Mouse (Mus musculus): ENCODE measurements around the gene Il6. TPM values are rescaled to one million over a fixed set of nuclear protein-coding genes. Genes with fewer than 3 reads are reported as not detected.
"Not testable (repeated sequence)": the region's sequence is repeated elsewhere in the genome, so short reads cannot be mapped to it uniquely, and the experiment has no call there.

Il6 gene
- 0.20 and 0.24 TPM in 2 replicates for polyA plus RNA-seq (2015; fragmentation: Nextera tagmentation; extraction: Ambion mirVana)

- H3K4me2 ChIP-seq: peak within 1 kb of the TSS; percentile 18; the same call in 1 of the 2 replicates
Observed at GRCm38 (mm10) chr5:30012726-30013503, at the start of gene Il6. Gene Il6, plus strand, starts transcription at chr5:30013114.

GRCm38 (mm10) chr5:29963488-29963887 is 49.4 kb upstream of the Il6 start:
- H3K36me3 ChIP-seq: no peaks in the 10 kb centered on the region
- no peak overlapping the region for H3K4me2 ChIP-seq
- ATAC-seq (ENCODE audit: borderline replicate concordance, extremely low read depth, low FRiP score, low TSS enrichment): no peak
- no peak overlapping the region for H3K27ac ChIP-seq
- H3K9me3 ChIP-seq: no peaks in the 10 kb centered on the region
- no peak overlapping the region for H3K9ac ChIP-seq
- H3K4me3 ChIP-seq: no peak overlapping the region
- 58% methylated on average over 1 of the region's 1 CpGs for WGBS
- no peaks in the 10 kb centered on the region for H3K27me3 ChIP-seq
- H3K4me1 ChIP-seq: no peaks in the 10 kb centered on the region

More at GRCm38 (mm10) chr5:30012726-30013503, at the start of gene Il6:
- Histone ChIP-seq H3K9me3 (no peaks in the 10 kb centered on the region), H3K4me1 (0 out of 2 replicates have a peak, but pooled peaks cover 4% of the 10 kb centered on the region), H3K36me3 (no peaks in the 10 kb centered on the region), H3K27me3 (no peaks in the 10 kb centered on the region), H3K4me3 (no peak within 1 kb of the TSS), H3K27ac (no peak within 1 kb of the TSS), H3K9ac (no peak within 1 kb of the TSS)
- peak; percentile 92 for ATAC-seq (ENCODE audit: borderline replicate concordance, extremely low read depth, low FRiP score, low TSS enrichment)
- 46% methylated on average over 16 of the region's 16 CpGs for WGBS

GRCm38 (mm10) chr5:29970212-29970611 is 42.7 kb upstream of the Il6 start:
- Histone ChIP-seq H3K4me1 (no peaks in the 10 kb centered on the region), H3K27me3 (no peaks in the 10 kb centered on the region), H3K4me2 (no peak overlapping the region), H3K9ac (no peak overlapping the region), H3K36me3 (no peaks in the 10 kb centered on the region), H3K9me3 (no peaks in the 10 kb centered on the region), H3K4me3 (no peak overlapping the region), H3K27ac (no peak overlapping the region)
- ATAC-seq (ENCODE audit: borderline replicate concordance, extremely low read depth, low FRiP score, low TSS enrichment): no peak
- 16% methylated on average over 1 of the region's 1 CpGs for WGBS

- no peaks in the 10 kb centered on the region for H3K4me1 ChIP-seq
- 86% methylated on average over 5 of the region's 5 CpGs for WGBS
- H3K36me3 ChIP-seq: no peaks in the 10 kb centered on the region
- ATAC-seq (ENCODE audit: borderline replicate concordance, extremely low read depth, low FRiP score, low TSS enrichment): no peak
- H3K4me2 ChIP-seq: no peak overlapping the region
- H3K27me3 ChIP-seq: no peaks in the 10 kb centered on the region
- H3K9me3 ChIP-seq: no peaks in the 10 kb centered on the region
- H3K27ac ChIP-seq: no peak overlapping the region
- H3K4me3 ChIP-seq: no peak overlapping the region
- no peak overlapping the region for H3K9ac ChIP-seq
Observed at GRCm38 (mm10) chr5:29972796-29973195, 40.1 kb upstream of the Il6 start.

GRCm38 (mm10) chr5:29973533-29973932 is 39.4 kb upstream of the Il6 start:
- Histone ChIP-seq H3K4me2 (no peak overlapping the region), H3K4me1 (no peaks in the 10 kb centered on the region), H3K9ac (no peak overlapping the region), H3K27me3 (no peaks in the 10 kb centered on the region), H3K9me3 (no peaks in the 10 kb centered on the region), H3K27ac (no peak overlapping the region), H3K4me3 (no peak overlapping the region), H3K36me3 (no peaks in the 10 kb centered on the region)
- WGBS: 38% methylated on average over 1 of the region's 1 CpGs
- ATAC-seq (ENCODE audit: borderline replicate concordance, extremely low read depth, low FRiP score, low TSS enrichment): no peak

- Histone ChIP-seq H3K4me2 (no peak overlapping the region), H3K9ac (no peak overlapping the region), H3K4me1 (no peaks in the 10 kb centered on the region), H3K27me3 (no peaks in the 10 kb centered on the region), H3K36me3 (no peaks in the 10 kb centered on the region), H3K4me3 (no peak overlapping the region), H3K9me3 (no peaks in the 10 kb centered on the region), H3K27ac (no peak overlapping the region)
- ATAC-seq (ENCODE audit: borderline replicate concordance, extremely low read depth, low FRiP score, low TSS enrichment): no peak
Observed at GRCm38 (mm10) chr5:29974115-29974514, 38.8 kb upstream of the Il6 start.

- Histone ChIP-seq H3K4me2 (no peak overlapping the region), H3K27me3 (no peaks in the 10 kb centered on the region), H3K9me3 (no peaks in the 10 kb centered on the region), H3K4me3 (no peak overlapping the region), H3K4me1 (no peaks in the 10 kb centered on the region), H3K36me3 (no peaks in the 10 kb centered on the region), H3K27ac (no peak overlapping the region), H3K9ac (no peak overlapping the region)
- WGBS: 95% methylated on average over 1 of the region's 1 CpGs
- no peak for ATAC-seq (ENCODE audit: borderline replicate concordance, extremely low read depth, low FRiP score, low TSS enrichment)
Observed at GRCm38 (mm10) chr5:29993583-29993982, 19.3 kb upstream of the Il6 start.

GRCm38 (mm10) chr5:29994344-29994743 is 18.6 kb upstream of the Il6 start:
- 56% methylated on average over 1 of the region's 1 CpGs for WGBS
- ATAC-seq (ENCODE audit: borderline replicate concordance, extremely low read depth, low FRiP score, low TSS enrichment): no peak

GRCm38 (mm10) chr5:29997351-29997750 is 15.6 kb upstream of the Il6 start:
- no peak for ATAC-seq (ENCODE audit: borderline replicate concordance, extremely low read depth, low FRiP score, low TSS enrichment)
- H3K9me3 ChIP-seq: no peaks in the 10 kb centered on the region

More at GRCm38 (mm10) chr5:29994344-29994743, 18.6 kb upstream of the Il6 start:
- no peaks in the 10 kb centered on the region for H3K27me3 ChIP-seq
- no peak overlapping the region for H3K4me3 ChIP-seq
- no peak overlapping the region for H3K9ac ChIP-seq
- H3K4me2 ChIP-seq: no peak overlapping the region
- H3K4me1 ChIP-seq: no peaks in the 10 kb centered on the region
- H3K27ac ChIP-seq: no peak overlapping the region
- no peaks in the 10 kb centered on the region for H3K36me3 ChIP-seq
- H3K9me3 ChIP-seq: no peaks in the 10 kb centered on the region

GRCm38 (mm10) chr5:30000921-30001320 is 12.0 kb upstream of the Il6 start:
- H3K27ac ChIP-seq: no peak overlapping the region
- WGBS: 34% methylated on average over 3 of the region's 3 CpGs
- no peak for ATAC-seq (ENCODE audit: borderline replicate concordance, extremely low read depth, low FRiP score, low TSS enrichment)

More at GRCm38 (mm10) chr5:29997351-29997750, 15.6 kb upstream of the Il6 start:
- Histone ChIP-seq H3K4me2 (no peak overlapping the region), H3K9ac (no peak overlapping the region), H3K36me3 (no peaks in the 10 kb centered on the region), H3K27ac (no peak overlapping the region), H3K4me1 (no peaks in the 10 kb centered on the region), H3K4me3 (no peak overlapping the region), H3K27me3 (no peaks in the 10 kb centered on the region)
- 89% methylated on average over 1 of the region's 1 CpGs for WGBS

GRCm38 (mm10) chr5:30014580-30014979 is 1.7 kb downstream of the Il6 start:
- H3K36me3 ChIP-seq: no peaks in the 10 kb centered on the region
- no peak for ATAC-seq (ENCODE audit: borderline replicate concordance, extremely low read depth, low FRiP score, low TSS enrichment)

More at GRCm38 (mm10) chr5:30000921-30001320, 12.0 kb upstream of the Il6 start:
- no peaks in the 10 kb centered on the region for H3K9me3 ChIP-seq
- no peaks in the 10 kb centered on the region for H3K27me3 ChIP-seq
- no peaks in the 10 kb centered on the region for H3K36me3 ChIP-seq
- H3K4me1 ChIP-seq: no peaks in the 10 kb centered on the region
- H3K4me3 ChIP-seq: no peak overlapping the region
- H3K9ac ChIP-seq: no peak overlapping the region
- no peak overlapping the region for H3K4me2 ChIP-seq

GRCm38 (mm10) chr5:30035862-30036261 is 22.9 kb downstream of the Il6 start:
- not testable (repeated sequence) for H3K27ac ChIP-seq; H3K4me2 ChIP-seq; H3K9me3 ChIP-seq; H3K4me1 ChIP-seq; H3K9ac ChIP-seq; H3K36me3 ChIP-seq; ATAC-seq (ENCODE audit: borderline replicate concordance, extremely low read depth, low FRiP score, low TSS enrichment); H3K27me3 ChIP-seq; H3K4me3 ChIP-seq
- WGBS: 83% methylated on average over 4 of the region's 4 CpGs

More at GRCm38 (mm10) chr5:30014580-30014979, 1.7 kb downstream of the Il6 start:
- Histone ChIP-seq H3K9ac (no peak overlapping the region), H3K4me1 (0 out of 2 replicates have a peak, but pooled peaks cover 4% of the 10 kb centered on the region), H3K4me3 (no peak overlapping the region), H3K27ac (no peak overlapping the region), H3K27me3 (no peaks in the 10 kb centered on the region), H3K4me2 (no peak overlapping the region), H3K9me3 (no peaks in the 10 kb centered on the region)
- whole genome bisulfite sequencing: 57% methylated on average over 2 of the region's 2 CpGs
